In genomic region chr5:23251462-23252224, GRCm38 (mm10) we compare ENCODE assay signal across 9 mouse cellular contexts.
DNase-seq lines count a peak whose midpoint lies in the region; ATAC-seq and TF ChIP-seq lines count a peak whose summit lies in the region.
"Had no signal": no experiment of that assay in that cellular context is flagged by ENCODE, and none has a peak within 500 bp of the region (broad histone marks: within the 10 kb centered on the region; RNA-seq: fewer than 3 reads in every experiment).

No protein-coding gene starts in this region.

- TF ChIP-seq CTCF in thymus, adult 2 months (IDR thresholded peaks at IDR 0.05; ENCODE audit: borderline replicate concordance, control insufficient read depth, extremely low read depth, insufficient read depth, low read length, poor library complexity): no peak

- peaks cover 10% of the 10 kb centered on the region; the same call in 1 of the 2 replicates for H3K4me1 ChIP-seq in forebrain, embryonic 10.5 days
- no peaks in the 10 kb centered on the region for H3K4me1 ChIP-seq in forebrain, embryonic 16.5 days (replicated peaks; ENCODE audit: control insufficient read depth, insufficient read depth, low read length)
- 0 out of 2 replicates have a peak, but pooled peaks cover 3% of the 10 kb centered on the region for H3K4me1 ChIP-seq in limb, embryonic 14.5 days (ENCODE audit: control insufficient read depth, insufficient read depth, low read length)
- peaks cover 11% of the 10 kb centered on the region for H3K4me1 ChIP-seq in neural tube, embryonic 15.5 days
- no peaks in the 10 kb centered on the region for H3K4me1 ChIP-seq in thymus, adult 2 months (replicated peaks; ENCODE audit: control insufficient read depth, insufficient read depth, low read length)

- DNase-seq in forebrain, embryonic 10.5 days (ENCODE audit: extremely low spot score, low spot score): peak; percentile 33
- peak; percentile 83 to 87 for DNase-seq in adrenal gland, postnatal 36 days
- DNase-seq in gastrocnemius, adult 18-20 months (ENCODE audit: low spot score): peak; percentile 86
- DNase-seq in induced T-regulatory cell, adult 2 months (ENCODE audit: low read depth): peak; percentile 77
- DNase-seq in limb, embryonic 14.5 days (ENCODE audit: low spot score): peak; percentile 15
- DNase-seq in thymus, adult 2 months: peak; percentile 65

- no peaks in the 10 kb centered on the region for H3K36me3 ChIP-seq in forebrain, embryonic 10.5 days (replicated peaks)
- H3K36me3 ChIP-seq in forebrain, embryonic 16.5 days (ENCODE audit: control insufficient read depth, insufficient read depth): no peaks in the 10 kb centered on the region
- no peaks in the 10 kb centered on the region for H3K36me3 ChIP-seq in limb, embryonic 14.5 days (ENCODE audit: control insufficient read depth, insufficient read depth, low read length)
- H3K36me3 ChIP-seq in neural tube, embryonic 15.5 days: no peaks in the 10 kb centered on the region
- H3K36me3 ChIP-seq in thymus, adult 2 months (ENCODE audit: control insufficient read depth, insufficient read depth, low read length): no peaks in the 10 kb centered on the region
- H3K36me3 ChIP-seq: neural tube, embryonic 13.5 days had no signal

- H3K9me3 ChIP-seq in forebrain, embryonic 10.5 days: no peaks in the 10 kb centered on the region
- no peaks in the 10 kb centered on the region for H3K9me3 ChIP-seq in forebrain, embryonic 16.5 days (ENCODE audit: control insufficient read depth, low read length)
- no peaks in the 10 kb centered on the region for H3K9me3 ChIP-seq in limb, embryonic 14.5 days (ENCODE audit: control insufficient read depth, low read length)
- no peaks in the 10 kb centered on the region for H3K9me3 ChIP-seq in neural tube, embryonic 15.5 days (replicated peaks)
- H3K9me3 ChIP-seq: neural tube, embryonic 13.5 days had no signal

- TF ChIP-seq POLR2A in limb, embryonic 14.5 days (IDR thresholded peaks at IDR 0.05; ENCODE audit: borderline replicate concordance, extremely low read depth, insufficient read depth, insufficient read length): no peak
- TF ChIP-seq POLR2A in thymus, adult 2 months (IDR thresholded peaks at IDR 0.05; ENCODE audit: control insufficient read depth, extremely low read depth, insufficient read depth, low read length, poor library complexity): no peak

- no peak overlapping the region for H3K4me3 ChIP-seq in forebrain, embryonic 10.5 days
- no peak overlapping the region for H3K4me3 ChIP-seq in forebrain, embryonic 16.5 days (replicated peaks; ENCODE audit: low read length)
- no peak overlapping the region for H3K4me3 ChIP-seq in limb, embryonic 14.5 days (replicated peaks; ENCODE audit: low read length)
- no peak overlapping the region for H3K4me3 ChIP-seq in neural tube, embryonic 15.5 days (replicated peaks)
- no peak overlapping the region for H3K4me3 ChIP-seq in thymus, adult 2 months (ENCODE audit: control insufficient read depth, insufficient read depth, low read length)
- H3K4me3 ChIP-seq: neural tube, embryonic 13.5 days had no signal

- no peaks in the 10 kb centered on the region for H3K27me3 ChIP-seq in forebrain, embryonic 10.5 days (ENCODE audit: poor library complexity, severe bottlenecking)
- H3K27me3 ChIP-seq in forebrain, embryonic 16.5 days (replicated peaks; ENCODE audit: control insufficient read depth, insufficient read depth, low read length): no peaks in the 10 kb centered on the region
- no peaks in the 10 kb centered on the region for H3K27me3 ChIP-seq in limb, embryonic 14.5 days (ENCODE audit: control insufficient read depth, insufficient read depth, low read length)
- no peaks in the 10 kb centered on the region for H3K27me3 ChIP-seq in neural tube, embryonic 15.5 days (replicated peaks)
- H3K27me3 ChIP-seq in thymus, adult 2 months (ENCODE audit: control insufficient read depth, insufficient read depth, low read length): no peaks in the 10 kb centered on the region
- H3K27me3 ChIP-seq: neural tube, embryonic 13.5 days had no signal

- H3K27ac ChIP-seq in forebrain, embryonic 10.5 days: no peak overlapping the region
- H3K27ac ChIP-seq in forebrain, embryonic 16.5 days (ENCODE audit: low read length): no peak overlapping the region
- peak overlapping the region; percentile 48; the same call in 1 of the 2 replicates for H3K27ac ChIP-seq in limb, embryonic 14.5 days (replicated peaks; ENCODE audit: low read depth, low read length)
- no peak overlapping the region for H3K27ac ChIP-seq in neural tube, embryonic 15.5 days (replicated peaks)
- no peak overlapping the region for H3K27ac ChIP-seq in thymus, adult 2 months (ENCODE audit: control insufficient read depth, insufficient read depth, low read length)
- H3K27ac ChIP-seq: neural tube, embryonic 13.5 days had no signal

- whole genome bisulfite sequencing in forebrain, embryonic 10.5 days: 49% methylated on average over 12 of the region's 12 CpGs
- 45% methylated on average over 12 of the region's 12 CpGs for WGBS in forebrain, embryonic 16.5 days
- 42% methylated on average over 11 of the region's 12 CpGs for WGBS in limb, embryonic 14.5 days
- WGBS in neural tube, embryonic 15.5 days: 46% methylated on average over 12 of the region's 12 CpGs
- 14% methylated on average over 12 of the region's 12 CpGs for WGBS in thymus, adult 2 months

- H3K9ac ChIP-seq in forebrain, embryonic 16.5 days (replicated peaks; ENCODE audit: low read depth, low read length): no peak overlapping the region
- H3K9ac ChIP-seq in limb, embryonic 14.5 days (ENCODE audit: low read depth, low read length, severe bottlenecking): no peak overlapping the region
- H3K9ac ChIP-seq in neural tube, embryonic 15.5 days (replicated peaks): no peak overlapping the region
- H3K9ac ChIP-seq: neural tube, embryonic 13.5 days had no signal

- no peak overlapping the region for H3K4me2 ChIP-seq in forebrain, embryonic 16.5 days (ENCODE audit: low read length)
- no peak overlapping the region for H3K4me2 ChIP-seq in limb, embryonic 14.5 days (replicated peaks; ENCODE audit: low read depth, low read length, severe bottlenecking)
- no peak overlapping the region for H3K4me2 ChIP-seq in neural tube, embryonic 15.5 days
- H3K4me2 ChIP-seq: neural tube, embryonic 13.5 days had no signal

- ATAC-seq in forebrain, embryonic 16.5 days: no peak
- ATAC-seq in limb, embryonic 14.5 days (ENCODE audit: low FRiP score, low read depth): no peak
- ATAC-seq in neural tube, embryonic 15.5 days (ENCODE audit: low FRiP score): peak; percentile 38; the same call in 1 of the 2 replicates

Comparison
In these comparisons a context has a peak if more than half of its experiments do, and no peak if none do; other contexts are left out.
1. DNase-seq: peak in every context shown above with its lines; median percentile 86 in gastrocnemius, adult 18-20 months; 85 in adrenal gland, postnatal 36 days; 77 in induced T-regulatory cell, adult 2 months; 65 in thymus, adult 2 months; 33 in forebrain, embryonic 10.5 days; 15 in limb, embryonic 14.5 days.